ENCODE assay signal across 22 mouse cellular contexts in the genomic region with DNA sequence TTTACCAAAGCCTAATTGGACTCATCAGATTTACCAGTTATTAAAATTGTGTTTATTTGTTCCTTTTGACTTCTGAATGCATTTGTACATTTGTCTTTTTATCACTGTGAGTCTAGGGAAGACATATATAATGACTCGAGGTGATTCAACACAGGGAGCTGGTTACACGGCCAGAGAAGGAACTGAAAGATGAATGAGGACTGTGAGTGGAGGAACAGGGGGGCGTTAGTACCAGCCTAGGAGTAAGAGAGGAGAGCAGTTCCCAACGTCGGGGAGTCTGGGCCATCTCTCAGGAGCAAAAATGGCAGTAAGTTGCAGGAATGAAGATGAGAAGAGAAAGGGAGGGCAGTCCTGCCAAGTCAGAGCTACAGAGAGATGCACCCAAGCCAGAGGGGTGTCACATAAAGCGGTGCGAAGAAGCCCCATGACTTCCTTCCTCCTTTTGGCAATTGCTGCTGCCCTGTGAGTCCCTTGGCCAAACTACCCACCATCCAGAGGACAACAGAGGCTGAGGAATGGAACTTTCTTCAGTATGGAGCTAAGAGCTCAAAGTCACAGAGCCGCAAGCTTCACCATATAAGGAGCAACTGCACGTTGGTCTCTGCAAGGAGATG.
"Had no signal": no experiment of that assay in that cellular context is flagged by ENCODE, and none has a peak within 500 bp of the region (broad histone marks: within the 10 kb centered on the region; RNA-seq: fewer than 3 reads in every experiment).

No protein-coding gene starts in this region.

- H3K9me3 ChIP-seq: liver, embryonic 13.5 days; midbrain, embryonic 13.5 days; neural tube, embryonic 12.5 days; neural tube, embryonic 15.5 days had no signal

- DNase-seq: kidney, adult 18-20 months; kidney, adult 9 months; kidney, postnatal 14 days; kidney, postnatal 4 days; layer of hippocampus, adult 9-11 months; layer of hippocampus, postnatal 36 days; liver, embryonic 13.5 days; lung, embryonic 14.5 days; right cerebral cortex, adult 18-20 months; right cerebral cortex, postnatal 14 days; right cerebral cortex, postnatal 4 days; thymus, adult 2 months; thymus, postnatal 14 days; thymus, postnatal 4 days had no signal

- H3K36me3 ChIP-seq: liver, embryonic 13.5 days; midbrain, embryonic 13.5 days; neural tube, embryonic 12.5 days; neural tube, embryonic 15.5 days had no signal

- H3K4me2 ChIP-seq: liver, embryonic 13.5 days; lung, embryonic 14.5 days; midbrain, embryonic 13.5 days; neural tube, embryonic 12.5 days; neural tube, embryonic 15.5 days had no signal

- ATAC-seq: intestine, embryonic 16.5 days; lung, postnatal 0 days; midbrain, embryonic 13.5 days; midbrain, embryonic 16.5 days had no signal

- H3K9ac ChIP-seq: liver, embryonic 13.5 days; lung, embryonic 14.5 days; midbrain, embryonic 13.5 days; neural tube, embryonic 12.5 days; neural tube, embryonic 15.5 days had no signal

- H3K4me3 ChIP-seq: left cerebral cortex, adult 2 months; liver, embryonic 13.5 days; midbrain, embryonic 13.5 days; neural tube, embryonic 12.5 days; neural tube, embryonic 15.5 days had no signal

- H3K4me1 ChIP-seq: liver, embryonic 13.5 days; midbrain, embryonic 13.5 days; neural tube, embryonic 12.5 days; neural tube, embryonic 15.5 days had no signal

- H3K27me3 ChIP-seq: liver, embryonic 13.5 days; midbrain, embryonic 13.5 days; neural tube, embryonic 12.5 days; neural tube, embryonic 15.5 days had no signal

- H3K27ac ChIP-seq: left cerebral cortex, adult 2 months; liver, embryonic 13.5 days; midbrain, embryonic 13.5 days; neural tube, embryonic 12.5 days; neural tube, embryonic 15.5 days; stomach, postnatal 0 days had no signal
